Mouse (Mus musculus) lung, postnatal 0 days (tissue): ENCODE data around the gene Zdhhc14.

Source experiments
- CTCF ChIP-seq: IDR thresholded peaks from 2 replicates; pipeline ENCODE4 v1.5.1; 2016; ENCODE audit warnings: antibody characterized with exemption, mild to moderate bottlenecking
- EP300 ChIP-seq: IDR thresholded peaks from 2 replicates; pipeline ENCODE4 v1.6.1; 2016; ENCODE audit warnings: antibody characterized with exemption, mild to moderate bottlenecking, control low read depth

GRCm38 (mm10) chr17:5574672-5575071 lies 82.3 kb downstream of the Zdhhc14 start:
- TF ChIP-seq CTCF (no peak), EP300 (no peak)
